ENCODE assay signal across 14 mouse cellular contexts in the genomic region with DNA sequence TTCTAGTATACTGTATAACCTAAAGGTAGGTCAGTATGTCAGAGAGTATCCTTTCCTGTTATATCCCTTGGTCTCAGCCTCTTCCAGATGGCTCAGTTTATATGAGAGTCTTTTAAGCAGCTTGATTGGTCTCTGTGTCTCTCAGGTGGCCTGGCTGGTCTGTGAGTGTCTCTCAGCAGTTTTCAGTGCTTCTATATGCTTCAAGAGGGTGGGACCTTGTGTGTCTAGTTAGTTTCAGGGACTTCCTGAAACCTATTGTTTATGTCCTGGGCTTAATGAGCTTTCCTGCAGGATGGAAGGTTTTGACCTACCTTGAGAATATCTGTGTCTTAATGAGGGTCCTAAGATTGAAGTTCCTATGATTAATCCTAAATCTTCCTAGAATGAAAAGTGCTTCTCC.
"Had no signal": no experiment of that assay in that cellular context is flagged by ENCODE, and none has a peak within 500 bp of the region (broad histone marks: within the 10 kb centered on the region; RNA-seq: fewer than 3 reads in every experiment).

No protein-coding gene starts in this region.

- H3K4me1 ChIP-seq: limb, embryonic 15.5 days; neural tube, embryonic 15.5 days had no signal

- H3K9ac ChIP-seq: limb, embryonic 15.5 days; liver, embryonic 14.5 days; neural tube, embryonic 15.5 days had no signal

- H3K4me3 ChIP-seq: layer of hippocampus, adult 2 months; limb, embryonic 15.5 days; myocyte; neural tube, embryonic 15.5 days had no signal

- DNase-seq: kidney, adult 11 months; kidney, postnatal 10 days; kidney, postnatal 4 days; left cerebral cortex, postnatal 4 days; lung, adult 18-20 months; lung, postnatal 10 days; thymus, postnatal 4 days had no signal

- H3K4me2 ChIP-seq: limb, embryonic 15.5 days; neural tube, embryonic 15.5 days had no signal

- H3K27ac ChIP-seq: layer of hippocampus, adult 2 months; limb, embryonic 15.5 days; liver, embryonic 14.5 days; neural tube, embryonic 15.5 days; stomach, postnatal 0 days had no signal

- H3K27me3 ChIP-seq: limb, embryonic 15.5 days; neural tube, embryonic 15.5 days had no signal

- ATAC-seq: midbrain, embryonic 16.5 days had no signal

- H3K36me3 ChIP-seq: limb, embryonic 15.5 days; neural tube, embryonic 15.5 days had no signal
